Mouse (Mus musculus): ENCODE data around the gene Vps4a.

The Vps4a gene

DNA sequence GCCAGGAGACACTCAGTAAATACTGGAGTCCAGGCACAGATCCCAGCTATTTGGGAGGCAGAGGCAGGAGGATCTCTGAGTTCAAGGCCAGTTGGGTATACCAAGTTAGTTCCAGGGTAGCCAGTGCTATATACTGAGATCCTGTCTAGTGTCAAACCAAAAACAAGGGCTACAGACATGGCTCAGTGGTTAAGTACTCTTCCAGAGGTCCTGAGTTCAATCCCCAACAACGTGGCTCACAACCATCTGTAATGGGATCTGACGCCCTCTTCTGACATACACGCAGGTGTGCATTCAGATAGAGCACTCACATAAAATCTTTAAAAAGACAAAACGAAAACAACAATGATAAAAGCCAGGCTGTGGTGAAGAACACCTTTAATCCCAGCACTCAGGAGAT is 18.5 kb downstream of the Vps4a start:
- no peak for DNase-seq

DNA sequence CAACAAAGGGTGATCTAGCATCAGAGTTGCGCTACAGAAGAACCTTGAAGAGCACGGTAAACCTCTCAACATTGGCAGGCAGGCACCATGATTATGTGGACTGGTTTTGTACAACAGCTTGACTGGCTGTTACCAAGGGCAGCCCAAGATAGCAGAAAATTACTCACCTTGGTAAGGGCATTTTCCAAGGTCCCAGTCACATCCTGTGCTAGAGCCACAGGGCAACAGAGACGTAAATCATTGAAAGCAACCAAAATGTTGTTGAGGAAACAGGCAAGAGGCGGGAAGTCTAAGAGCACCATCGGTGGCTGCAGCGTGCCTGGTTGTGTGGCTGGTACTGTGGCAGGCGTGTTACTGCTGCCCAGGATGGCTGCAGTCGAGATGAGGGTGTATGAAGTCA is 21.0 kb downstream of the Vps4a start:
- no peak for DNase-seq

DNA sequence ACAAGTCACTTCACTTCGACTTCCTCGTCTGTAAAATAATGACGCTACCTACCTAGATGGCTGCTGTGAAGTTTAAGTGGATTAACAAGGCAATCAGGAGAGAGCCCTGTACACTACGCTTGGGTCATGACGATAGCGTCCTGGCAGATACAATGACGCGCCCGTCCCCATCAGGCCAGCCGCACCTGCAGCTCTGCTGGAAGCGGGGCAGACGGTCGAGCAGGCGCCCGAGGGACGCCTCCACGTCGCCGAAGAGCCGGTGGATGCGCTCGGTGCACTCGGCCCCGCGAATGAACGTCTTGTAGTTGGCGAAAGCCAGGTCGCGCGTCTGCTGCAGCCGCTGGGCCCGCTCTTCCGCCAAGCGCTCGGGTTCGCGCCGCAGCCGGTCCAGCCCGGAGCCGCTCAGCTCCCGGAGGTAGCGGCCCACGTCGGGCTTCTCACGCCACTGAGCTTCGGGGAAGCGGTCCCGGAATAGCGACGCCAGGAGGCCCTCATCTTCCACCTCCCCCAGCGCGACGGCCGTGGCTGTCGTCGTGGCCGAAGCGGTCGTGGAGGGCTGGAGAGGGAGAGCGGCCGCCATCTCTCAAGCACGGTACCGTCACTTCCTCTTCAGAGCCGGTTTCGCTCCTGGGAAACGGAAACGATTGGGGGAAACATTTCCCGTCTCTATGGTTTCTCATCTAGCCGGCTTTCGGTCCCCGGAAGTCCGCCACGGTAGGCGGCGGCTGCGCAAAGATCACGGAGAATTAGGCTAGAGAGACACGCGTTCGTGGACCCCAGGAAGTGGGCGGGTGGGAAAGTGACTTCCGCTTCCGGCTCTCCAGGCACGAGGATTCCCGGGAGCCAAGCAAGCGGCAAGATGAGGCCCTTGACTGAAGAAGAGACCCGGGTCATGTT is 25.3 kb downstream of the Vps4a start, which contains the start of the genes Cog8 and Nip7:
Gene Cog8, minus strand, starts transcription at position 614 of the 897 bp plus-strand sequence.
Gene Nip7, plus strand, starts transcription at position 802 of the 897 bp plus-strand sequence.
- DNase-seq, result peak; percentile 92 to 95

DNA sequence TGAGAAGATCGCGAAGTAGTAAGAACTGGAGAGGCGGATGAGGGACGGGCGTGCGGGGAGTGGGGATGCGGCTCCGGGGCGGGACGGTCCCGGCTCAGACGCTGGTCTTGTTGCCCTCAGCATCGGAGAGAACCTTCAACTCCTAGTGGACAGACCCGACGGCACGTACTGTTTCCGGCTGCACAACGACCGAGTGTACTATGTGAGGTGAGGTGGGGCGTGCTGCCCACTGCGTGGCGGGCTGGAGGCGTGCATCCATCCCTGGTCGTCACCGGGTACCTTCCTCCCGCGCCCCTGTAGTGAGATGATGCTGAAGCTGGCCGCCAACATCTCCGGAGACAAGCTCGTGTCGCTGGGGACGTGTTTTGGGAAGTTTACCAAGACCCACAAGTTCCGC is 25.9 kb downstream of the Vps4a start:
- no peak for DNase-seq

DNA sequence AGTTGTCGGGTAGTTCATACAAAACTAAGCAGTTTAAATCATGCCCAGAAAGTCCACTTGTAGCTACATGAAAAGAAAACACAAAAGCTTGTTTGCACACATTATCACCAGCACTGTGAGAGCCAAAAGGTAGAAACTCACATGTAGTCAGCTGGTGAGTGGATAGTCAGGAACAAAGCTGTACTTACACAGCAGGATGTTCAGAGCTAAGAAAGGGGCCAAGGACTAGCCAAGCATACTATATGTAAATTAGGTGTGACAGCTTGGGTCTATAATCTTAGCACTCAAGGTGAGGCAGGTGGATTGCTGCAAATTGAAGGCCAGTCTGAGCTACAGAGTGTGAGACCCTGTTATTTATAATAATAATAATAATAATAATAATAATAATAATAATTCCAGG is 31.6 kb downstream of the Vps4a start:
- DNase-seq, result no peak

DNA sequence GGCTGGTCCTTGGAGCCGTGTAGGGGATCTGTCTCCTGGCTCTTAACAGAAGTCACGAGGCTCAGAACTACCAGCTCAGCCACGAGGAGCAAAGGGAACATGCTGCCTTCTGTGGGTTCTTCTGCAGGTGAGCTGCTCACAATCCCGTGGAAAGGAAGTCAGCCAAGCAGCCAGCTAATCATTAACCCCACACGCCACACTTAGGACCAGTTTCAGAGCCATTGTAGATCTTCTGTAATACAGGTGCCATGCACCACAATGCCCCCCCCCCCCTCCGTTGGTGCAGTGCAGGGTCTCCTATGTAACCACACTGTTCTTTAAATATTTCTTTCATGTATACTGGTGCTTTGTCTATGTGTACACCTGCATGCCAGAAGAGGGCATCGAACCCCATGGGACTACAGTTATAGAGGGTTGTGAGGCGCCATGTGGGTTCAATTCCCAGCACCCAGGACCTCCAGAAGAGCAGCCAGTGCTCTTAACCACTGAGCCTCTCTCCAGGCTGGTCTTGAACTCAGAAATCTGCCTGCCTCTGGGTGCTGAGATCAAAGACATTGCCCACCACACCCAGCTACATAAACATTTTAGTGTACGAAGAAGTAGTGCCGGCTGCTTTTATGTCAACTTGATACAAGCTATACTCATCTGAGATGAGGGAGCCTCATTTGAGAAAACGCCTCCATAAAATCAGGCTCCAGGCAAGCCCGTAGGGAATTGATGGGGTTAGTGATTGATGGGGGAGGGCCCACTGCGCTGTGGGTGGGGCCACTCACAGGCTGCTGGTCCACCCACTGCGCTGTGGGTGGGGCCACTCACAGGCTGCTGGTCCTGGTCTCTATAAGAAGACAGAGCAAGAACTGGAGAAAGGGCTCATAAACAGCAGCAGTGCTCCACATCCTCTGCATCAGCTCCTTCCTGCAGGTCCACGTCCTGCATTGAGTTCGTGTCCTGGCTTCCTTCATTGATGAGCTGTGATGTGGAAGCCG is 34.8 kb downstream of the Vps4a start, which contains the start of gene Tmed6:
Gene Tmed6, minus strand, starts transcription at position 134 of the 986 bp plus-strand sequence.
- DNase-seq, result no peak

DNA sequence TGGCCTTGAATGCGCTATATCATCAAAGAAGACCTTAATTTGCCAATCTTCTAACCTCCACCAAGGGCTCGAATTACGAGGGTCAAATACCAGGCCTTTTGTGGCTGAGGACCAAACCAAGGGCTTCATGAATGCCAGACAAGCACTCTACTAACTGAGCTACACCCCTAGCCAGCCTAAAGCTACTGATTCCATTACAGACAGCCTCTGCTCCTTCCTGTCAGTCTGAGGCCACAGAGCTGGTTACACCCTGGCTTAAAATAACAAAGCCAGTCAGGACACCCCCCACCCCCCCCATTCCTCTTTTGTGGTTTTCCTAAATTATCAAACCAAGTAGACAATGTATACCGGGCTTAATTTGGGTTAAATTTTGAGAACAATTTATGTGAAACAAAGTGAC is 42.7 kb downstream of the Vps4a start:
- DNase-seq, result no peak

DNA sequence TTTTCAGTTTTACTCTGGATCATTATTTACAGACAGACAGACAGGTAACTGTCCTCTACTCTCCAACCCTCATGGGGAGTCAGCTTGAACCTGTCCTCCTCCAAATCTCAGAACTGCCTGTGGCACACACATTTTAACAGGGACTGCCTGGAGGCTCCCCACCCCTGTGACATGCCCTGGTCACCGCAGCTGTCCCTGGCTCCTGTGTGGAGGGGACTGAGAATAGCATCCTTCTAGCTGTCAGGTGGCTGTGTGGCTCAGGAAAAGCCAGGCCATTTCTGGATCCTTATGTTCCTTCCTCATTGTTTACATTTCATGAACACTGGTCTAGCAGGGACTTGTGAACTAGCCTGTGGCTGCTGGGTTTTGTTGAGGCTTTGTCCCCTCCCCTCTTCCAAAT is 43.1 kb downstream of the Vps4a start:
- no peak for DNase-seq

DNA sequence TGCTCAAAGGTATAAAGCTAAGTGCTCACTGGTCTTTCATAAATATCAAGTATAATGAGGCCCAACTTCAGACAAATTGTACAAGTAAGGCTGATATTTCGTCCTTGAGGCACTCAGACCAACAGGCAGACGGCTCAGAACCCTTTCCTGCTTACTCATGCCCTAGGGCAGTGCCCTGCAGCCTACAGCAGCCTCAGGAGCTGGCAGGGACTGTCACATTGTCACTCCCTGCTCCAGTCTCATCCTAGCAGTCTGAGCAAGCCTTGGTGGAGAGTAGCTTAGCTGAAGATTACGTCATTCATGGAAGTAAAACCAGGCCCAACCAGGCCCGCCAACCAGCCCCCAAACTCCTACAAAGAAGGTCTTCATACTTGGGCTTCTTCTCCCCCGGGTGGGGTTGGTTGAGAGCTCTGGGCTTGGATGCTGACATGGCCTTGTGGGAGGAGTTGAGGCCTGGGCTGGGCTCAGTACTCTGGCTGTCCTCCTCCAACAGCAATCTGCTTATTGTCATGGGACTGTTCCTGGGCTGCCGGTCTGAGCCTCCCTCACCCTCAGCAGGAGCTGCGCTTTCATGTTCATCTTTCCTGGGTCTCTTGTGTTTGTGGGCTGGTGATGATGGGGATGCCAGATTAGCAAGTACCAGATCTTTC is 45.3 kb downstream of the Vps4a start:
- DNase-seq, result no peak

DNA sequence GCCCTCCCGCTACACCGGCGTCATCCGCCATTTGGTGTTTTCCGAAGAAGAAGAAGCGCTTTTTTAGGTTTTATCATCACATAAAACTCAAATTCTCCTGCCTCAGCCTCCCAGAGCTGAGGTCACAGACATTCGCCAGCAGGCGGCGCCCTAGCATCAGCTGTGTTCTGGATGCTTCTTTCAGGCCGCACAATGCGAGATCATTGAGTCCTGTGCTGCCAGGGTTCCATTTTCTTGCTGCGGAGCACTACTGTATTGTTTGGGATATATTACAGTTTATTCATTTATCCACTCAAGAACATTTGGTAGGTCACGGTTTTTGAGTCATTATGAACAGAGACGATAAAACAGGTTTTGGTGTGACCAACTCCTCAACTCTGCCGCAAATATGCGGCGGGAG is 54.3 kb downstream of the Vps4a start:
- DNase-seq, result no peak

DNA sequence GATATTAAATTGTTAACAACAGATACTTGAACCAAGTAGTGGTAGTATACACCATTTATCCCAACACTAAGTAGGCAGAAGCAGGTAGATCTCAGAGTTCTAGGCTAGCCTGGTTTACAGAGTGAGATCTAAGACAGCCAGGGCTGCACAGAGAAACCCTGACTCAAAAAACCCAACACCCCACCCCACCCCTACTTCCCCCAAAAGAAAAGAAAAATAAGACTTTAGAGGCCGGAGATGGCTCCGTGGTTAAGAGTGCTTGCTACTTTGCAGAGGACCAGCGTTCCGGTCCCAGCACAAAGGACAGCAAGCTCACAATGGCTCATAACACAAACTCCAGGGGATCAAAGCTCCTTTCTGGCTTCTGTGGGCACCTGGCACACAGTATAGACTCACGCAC is 55.0 kb downstream of the Vps4a start:
- no peak for DNase-seq

DNA sequence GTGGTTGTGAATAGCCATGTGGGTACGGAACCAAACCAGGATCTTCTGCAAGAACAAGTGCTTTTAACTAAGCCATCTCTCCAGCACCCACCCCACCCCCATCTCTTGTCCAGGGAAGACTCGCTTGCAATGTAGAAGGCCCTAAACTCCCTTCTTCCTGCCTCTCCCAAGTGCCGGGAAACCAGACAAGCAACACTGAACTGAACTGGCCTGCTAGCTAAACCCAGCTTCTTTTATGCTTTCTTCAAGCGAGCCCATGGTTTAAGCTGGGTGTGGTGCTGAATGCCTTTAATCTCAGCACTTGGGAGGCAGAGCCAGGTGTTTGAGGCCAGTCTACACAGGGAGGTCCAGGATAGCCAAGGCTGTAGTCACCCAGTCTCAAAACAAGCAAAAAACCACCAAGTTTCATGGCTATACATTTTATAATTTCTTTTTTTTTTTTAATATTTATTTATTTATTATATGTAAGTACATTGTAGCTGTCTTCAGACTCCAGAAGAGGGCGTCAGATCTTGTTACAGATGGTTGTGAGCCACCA is 57.6 kb downstream of the Vps4a start:
- DNase-seq, result no peak

DNA sequence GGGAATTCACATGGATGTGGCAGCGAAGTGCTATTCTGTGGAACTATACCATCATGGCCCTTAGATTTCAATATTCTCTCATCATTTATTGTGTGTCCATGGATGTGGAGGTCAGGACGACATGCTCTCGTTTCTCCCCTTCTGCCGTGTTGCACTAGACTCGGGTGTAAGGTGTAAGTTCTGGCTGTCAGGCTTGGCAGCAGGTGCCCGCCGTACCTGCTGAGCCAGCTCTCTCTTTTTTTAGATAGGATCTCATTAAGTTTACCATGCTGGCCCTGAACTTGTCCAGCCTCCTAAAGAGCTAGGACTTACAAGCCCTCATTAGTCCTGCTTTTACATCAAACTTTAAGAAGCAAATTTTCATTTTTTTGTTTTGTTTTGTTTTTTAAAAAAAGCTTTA is 59.5 kb downstream of the Vps4a start:
- no peak for DNase-seq
